Mouse (Mus musculus) stomach, postnatal 0 days (tissue): ENCODE data around the gene Pcyt2.

Source experiments
- CTCF ChIP-seq: IDR thresholded peaks from 2 replicates; pipeline ENCODE4 v1.5.1; 2016; ENCODE audit warnings: antibody characterized with exemption, low read depth, mild to moderate bottlenecking, moderate library complexity
- EP300 ChIP-seq: optimal IDR thresholded peaks from 2 replicates; pipeline ENCODE3; 2016; ENCODE audit warnings: antibody characterized with exemption

DNA sequence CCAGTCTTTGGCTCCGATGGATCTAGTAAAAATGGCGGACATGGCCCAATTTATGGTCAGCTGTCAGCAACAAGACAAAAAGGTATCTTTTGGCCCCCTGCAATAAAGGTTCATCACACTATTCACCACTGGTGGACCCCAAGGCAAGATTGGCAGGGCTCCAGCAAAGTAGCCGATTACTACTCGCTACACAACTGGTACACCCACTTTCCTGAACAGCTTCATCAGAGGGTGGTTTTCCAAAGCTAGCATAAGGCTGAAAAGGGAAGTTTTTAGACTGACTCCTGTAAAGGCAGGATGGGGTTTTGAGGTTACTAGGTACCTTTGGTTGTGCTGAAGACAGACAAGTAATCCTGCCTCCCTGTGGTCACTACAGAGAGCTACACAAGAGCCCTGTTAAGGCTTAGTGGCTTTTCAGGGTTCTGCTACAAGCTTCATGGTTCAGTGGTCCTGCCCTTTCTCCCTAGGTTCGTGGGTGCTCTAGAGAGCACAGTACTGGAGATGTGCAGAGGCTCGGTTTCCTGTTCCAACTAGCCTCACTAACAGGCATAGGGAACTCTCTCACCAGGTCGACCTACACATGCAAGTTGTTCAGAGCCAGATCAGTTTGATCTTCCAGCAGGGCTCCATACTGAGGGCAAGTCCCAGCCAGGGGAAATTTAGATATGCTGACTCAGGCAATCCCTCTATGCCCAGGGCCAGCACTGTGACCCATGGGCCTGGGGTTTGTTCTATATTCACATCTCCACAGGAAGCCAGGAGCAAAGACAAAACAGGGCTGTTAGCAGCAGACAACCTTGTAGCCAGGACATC is 40.3 kb downstream of the Pcyt2 start:
- TF ChIP-seq CTCF: peak; percentile 70
- no peak for TF ChIP-seq EP300
